Mouse (Mus musculus): Measurements from ENCODE around the gene Sdf4.

The Sdf4 gene

GRCm38 (mm10) chr4:155992241-155992905, at the start of gene Sdf4, which contains the start of gene B3galt6:
Sdf4 (plus strand) TSS chr4:155992872.
B3galt6 (minus strand) TSS chr4:155992649.
- DNase-seq = peak; percentile 80 to 82

DNA sequence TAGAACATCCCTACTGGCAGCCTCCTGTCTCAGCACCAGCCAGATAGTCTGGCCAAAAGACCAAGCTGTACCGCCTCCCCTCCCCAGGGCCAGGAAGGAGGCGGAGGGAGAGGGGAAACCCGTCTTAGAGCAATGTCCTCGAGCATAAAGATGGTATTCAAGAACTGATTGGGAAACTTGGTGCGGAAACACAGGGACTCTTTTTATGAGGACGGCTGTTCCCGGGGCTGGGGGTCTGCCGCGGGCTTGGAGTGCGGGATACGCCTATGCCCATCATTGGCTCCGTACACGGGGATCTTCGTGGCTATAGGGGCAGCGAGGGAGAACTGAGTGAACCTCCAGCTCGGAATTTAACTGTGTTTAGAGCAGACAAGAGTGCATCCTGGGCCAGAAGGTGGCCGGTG, 49.6 kb upstream of the Sdf4 start:
- DNase-seq = peak in 1 of 2 experiments; percentile 15

GRCm38 (mm10) chr4:155943534-155944249, 49.0 kb upstream of the Sdf4 start, which contains the start of gene Ube2j2:
Ube2j2 (plus strand) TSS chr4:155943831.
- peak; percentile 96 to 98 for DNase-seq

DNA sequence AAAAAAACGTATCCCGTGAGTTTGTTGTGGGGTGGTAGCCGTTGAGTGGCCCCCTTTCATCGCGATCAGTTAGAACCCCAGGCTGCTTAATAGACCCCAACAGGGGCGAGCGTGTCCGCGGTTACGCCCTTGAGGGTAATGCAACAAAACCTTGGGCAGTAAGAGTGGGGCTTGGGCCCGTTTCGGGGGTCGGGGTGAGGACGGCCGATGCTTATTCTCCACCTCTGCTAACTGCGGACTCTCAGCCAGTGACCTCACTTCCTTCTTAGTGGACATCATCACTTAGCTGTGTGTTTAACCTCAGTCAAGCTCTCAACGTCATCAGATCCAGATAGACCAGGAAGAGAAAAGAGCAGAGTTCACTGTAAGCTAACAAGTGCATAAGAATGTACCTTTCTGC, 48.4 kb upstream of the Sdf4 start:
- DNase-seq = peak in 1 of 2 experiments; percentile 9

- no peak for DNase-seq
Observed at GRCm38 (mm10) chr4:155947094-155947493, 45.6 kb upstream of the Sdf4 start.

- no peak for DNase-seq
Observed at GRCm38 (mm10) chr4:155955491-155955890, 37.2 kb upstream of the Sdf4 start.

- peak; percentile 48 to 81 for DNase-seq
Observed at GRCm38 (mm10) chr4:155959275-155959674, 33.4 kb upstream of the Sdf4 start.

DNA sequence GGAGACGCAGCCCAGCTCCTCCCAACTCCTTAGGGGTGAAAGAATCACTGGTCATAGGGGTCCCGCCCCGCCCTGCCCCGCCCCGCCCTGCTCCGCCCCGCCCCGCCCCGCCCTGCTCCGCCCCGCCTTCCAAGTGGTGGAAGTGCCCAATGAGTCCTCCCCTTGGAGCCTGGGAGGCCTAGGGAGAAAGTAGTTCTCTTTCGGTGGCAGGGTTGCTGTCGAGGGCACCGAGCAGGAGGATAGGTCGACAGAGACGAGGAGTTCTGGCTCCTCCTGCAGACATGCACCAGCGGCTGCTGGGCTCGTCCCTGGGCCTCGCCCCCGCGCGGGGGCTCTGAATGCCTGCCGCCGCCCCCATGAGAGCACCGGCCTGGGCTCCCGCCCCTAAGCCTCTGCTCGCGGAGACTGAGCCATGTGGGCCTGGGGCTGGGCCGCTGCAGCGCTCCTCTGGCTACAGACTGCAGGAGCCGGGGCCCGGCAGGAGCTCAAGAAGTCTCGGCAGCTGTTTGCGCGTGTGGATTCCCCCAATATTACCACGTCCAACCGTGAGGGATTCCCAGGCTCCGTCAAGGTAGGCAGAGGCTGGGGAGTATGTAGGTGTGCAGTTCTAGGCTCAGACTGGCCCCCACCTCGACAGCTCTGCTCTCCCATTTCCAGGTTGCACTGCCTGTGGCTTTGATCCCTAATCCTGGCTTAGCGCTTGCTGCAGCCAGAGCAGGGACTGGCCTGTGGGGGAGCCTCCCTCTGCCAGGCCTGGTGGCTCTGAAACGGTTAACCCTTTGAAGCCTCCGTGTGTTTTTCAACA, 30.3 kb upstream of the Sdf4 start, which contains the start of gene C1qtnf12:
TSS of gene C1qtnf12 (plus strand) at position 152 of the 805 bp plus-strand sequence.
- DNase-seq = peak; percentile 61 to 69

- peak; percentile 51 to 59 for DNase-seq
Observed at GRCm38 (mm10) chr4:155963106-155963505, 29.6 kb upstream of the Sdf4 start.

DNA sequence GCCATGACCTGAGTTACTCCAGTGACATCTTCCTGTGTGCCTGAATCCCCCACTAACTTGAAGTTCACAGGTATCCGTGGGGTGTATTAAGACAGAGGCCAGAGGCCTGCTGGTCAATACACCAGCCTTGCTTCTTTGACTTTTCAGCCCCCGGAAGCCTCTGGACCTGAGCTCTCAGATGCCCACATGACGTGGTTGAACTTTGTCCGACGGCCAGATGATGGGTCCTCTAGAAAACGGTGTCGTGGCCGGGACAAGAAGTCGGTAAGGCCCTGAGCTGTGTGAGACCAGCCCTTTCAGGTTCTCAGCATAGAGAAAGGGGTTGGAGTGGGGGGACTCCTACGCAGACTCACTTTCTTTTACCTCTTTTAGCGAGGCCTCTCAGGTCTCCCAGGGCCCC, 28.3 kb upstream of the Sdf4 start:
- peak; percentile 39 to 54 for DNase-seq

- no peak for DNase-seq
Observed at GRCm38 (mm10) chr4:155969043-155969653, 23.5 kb upstream of the Sdf4 start.

DNA sequence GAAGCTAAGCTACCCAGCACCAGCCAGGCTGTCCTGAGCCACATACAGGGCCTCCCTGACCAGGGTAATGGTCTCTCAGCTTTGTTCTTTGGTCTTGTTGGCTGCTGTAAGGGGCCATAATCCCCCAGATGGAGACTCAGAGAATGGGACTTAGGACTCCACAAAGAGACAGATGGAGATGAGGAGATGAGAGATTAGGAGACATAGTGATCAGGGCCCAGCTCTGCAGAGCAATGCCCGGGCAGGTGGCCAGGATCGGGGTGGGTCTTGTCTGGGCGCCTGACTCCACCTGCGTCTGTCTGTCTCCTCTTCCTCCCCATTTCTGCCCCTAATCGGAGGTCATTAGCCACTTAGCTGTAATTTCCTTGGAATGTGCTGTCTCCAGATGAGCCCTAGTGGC, 22.4 kb upstream of the Sdf4 start:
- DNase-seq = no peak

DNA sequence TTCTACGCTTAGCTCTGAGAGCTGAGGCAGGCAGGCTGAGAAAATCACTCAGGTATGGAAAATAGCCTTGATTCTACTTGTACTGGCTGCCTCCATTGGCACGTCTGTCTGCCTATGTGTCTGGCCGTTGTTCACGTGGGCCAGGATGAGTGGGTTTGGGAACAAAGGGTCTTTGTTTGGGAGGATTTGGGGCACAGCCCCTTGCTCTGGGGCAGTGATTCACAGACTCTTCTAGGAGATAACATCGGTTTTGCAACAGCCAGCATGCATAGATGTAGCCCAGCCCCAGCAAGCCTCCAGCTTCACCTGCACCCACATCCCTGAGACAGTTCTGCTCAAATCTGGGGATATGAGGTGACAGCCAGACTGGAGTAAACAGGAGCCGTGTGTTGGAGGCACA, 20.0 kb upstream of the Sdf4 start:
- no peak for DNase-seq

DNA sequence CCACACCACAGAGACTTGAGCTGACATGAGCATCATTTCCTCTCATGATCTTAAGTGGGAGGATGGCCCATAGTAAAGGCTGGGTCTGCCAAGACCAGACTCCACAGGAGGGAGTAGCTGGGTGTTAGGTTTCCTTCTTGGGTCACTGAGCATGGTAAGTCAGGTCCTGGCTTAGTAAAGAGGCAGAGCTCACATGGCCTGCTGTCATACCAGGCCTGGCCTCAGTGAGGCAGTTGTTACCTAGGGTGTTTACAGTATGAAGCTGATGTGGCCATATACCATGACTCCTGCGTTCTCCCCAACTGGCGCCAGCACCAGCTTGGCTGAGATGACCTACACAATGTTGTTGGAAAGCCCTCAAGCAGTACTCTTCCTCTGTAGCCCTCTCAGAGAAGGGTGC, 19.4 kb upstream of the Sdf4 start:
- no peak for DNase-seq

GRCm38 (mm10) chr4:155981436-155982082, 11.1 kb upstream of the Sdf4 start:
- DNase-seq = no peak

DNA sequence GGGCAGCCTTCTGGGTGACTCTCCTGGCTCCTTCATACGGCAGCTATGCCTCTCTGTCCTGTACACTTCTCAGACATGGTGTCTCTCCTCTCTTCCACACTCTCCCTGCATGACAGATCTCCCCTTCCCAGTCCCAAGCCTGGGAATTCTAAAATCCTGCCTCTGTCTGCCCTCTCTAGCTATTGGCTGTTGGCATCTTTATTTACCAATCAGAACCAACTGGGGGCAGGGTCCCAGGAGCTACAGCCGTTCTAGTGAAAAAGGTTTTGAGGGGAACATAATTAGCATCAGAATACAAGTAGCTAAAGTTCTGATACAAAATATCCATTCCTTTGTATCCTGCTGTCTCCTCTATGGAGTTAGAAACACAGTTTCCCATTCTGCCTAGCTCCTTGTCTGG, 8.9 kb upstream of the Sdf4 start:
- DNase-seq = no peak

DNA sequence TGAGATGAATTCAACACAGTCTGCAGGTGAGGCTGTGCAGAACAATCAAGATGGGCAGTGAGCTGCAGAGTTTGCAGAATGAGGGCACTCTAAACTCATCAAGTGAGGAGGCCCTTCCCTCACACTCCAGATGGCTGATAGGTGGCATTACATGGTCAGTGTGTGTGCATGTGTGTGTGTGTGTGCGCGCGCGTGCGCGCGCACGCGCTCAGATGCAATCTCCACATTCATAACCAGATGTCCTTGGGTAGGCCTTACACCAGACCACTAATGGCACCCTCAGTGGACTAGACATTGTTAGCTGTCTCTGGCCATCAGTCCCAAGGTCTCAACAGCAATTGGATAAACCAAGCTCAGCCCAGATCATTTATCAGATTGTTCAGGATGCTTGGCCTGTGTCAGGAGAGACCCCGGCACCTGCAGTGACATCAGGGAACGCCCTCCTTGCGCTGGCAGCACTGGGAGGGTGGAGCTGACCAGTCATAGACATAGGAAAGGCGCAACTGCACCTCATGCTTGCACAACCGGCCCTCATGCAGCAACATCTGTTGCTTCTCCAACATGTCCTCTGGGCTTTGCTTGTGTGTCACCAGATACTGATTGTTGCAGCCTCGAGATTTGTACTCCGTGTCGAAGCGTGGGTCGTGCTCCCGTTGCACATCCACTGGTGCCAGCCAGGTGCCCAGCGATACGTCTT, 1.3 kb upstream of the Sdf4 start:
- peak in 1 of 2 experiments; percentile 24 for DNase-seq

- DNase-seq = no peak
Observed at GRCm38 (mm10) chr4:155991908-155992230, 803 bp upstream of the Sdf4 start.

DNA sequence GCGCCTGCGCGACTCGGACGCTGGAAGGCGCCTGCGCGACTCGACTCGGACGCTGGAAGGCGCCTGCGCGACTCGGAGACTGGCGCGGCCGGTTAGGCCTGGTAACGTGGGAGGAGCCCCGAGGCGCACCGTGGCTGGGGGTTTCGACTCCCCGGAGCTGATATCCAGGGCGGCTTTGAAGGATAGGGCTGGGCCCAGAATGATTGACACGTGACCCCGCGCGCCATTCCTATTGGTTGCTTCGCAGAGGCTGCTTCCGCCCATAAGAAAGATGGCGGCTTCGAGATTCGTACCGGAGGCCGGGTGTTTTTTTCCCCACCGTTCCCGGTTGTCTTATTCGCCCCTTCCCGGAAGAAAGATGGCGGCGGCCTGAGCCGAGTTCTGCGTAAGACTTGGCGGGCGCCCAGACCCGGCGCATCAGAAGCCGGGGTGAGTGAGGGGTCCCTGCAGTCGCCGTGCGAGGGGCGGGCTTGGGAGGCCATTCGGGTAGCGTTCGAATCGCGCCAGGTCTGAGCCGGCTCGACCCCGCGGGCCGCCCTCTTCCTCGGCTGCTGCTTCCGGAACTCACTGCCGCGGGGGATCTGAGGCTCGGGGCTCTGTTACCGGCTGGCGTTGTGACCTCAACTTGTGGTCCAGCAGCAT, 355 bp downstream of the Sdf4 start:
- DNase-seq = peak; percentile 95 to 98

- no peak for DNase-seq
Observed at GRCm38 (mm10) chr4:155993606-155994005, 934 bp downstream of the Sdf4 start.

GRCm38 (mm10) chr4:156004109-156004508, 11.4 kb downstream of the Sdf4 start:
- no peak for DNase-seq

Measured in kidney, adult 8-10 months (tissue).